Mouse (Mus musculus) kidney, adult 9 months (tissue): Measurements from ENCODE around the gene Lrrc9.

Source experiments
- DNase-seq: peaks from one replicate; pipeline ENCODE4 v3.0.0; 2022

The Lrrc9 gene

DNA sequence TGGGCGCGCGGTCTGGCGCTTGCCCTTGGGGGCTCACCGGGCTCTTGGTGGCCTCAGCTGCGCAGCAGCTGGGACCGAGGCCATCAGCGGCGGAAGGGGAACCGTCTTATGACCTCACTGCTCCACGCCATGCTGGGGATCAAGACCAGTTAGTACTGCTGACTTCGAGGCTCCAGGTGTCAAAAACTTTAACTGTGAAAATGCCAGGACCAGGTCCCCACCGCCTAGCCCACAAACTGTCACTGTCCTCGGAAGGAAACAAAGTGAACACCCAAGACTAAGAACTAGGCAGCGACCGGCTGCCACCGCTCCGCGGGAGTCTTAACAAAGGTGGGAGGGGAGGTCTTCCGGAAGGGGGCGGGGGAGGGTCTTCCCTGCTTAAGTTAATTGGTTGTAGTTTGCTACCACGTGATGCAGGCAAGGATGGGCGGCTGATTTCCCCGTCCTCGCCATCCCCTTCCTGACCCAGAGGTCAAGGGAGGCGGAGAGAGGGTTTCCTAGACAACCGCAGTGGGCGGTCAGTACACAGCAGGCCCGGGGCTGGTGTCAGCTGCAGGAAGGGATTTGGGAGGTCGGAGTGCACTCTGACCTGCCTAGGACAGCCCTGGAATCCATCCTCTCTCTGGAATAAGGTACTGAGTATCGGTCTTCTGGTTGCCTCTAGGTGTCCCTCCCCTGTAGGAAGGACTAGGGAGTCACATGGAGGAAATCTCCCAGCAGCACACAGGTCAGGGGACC is at the start of gene Lrrc9:
TSS of gene Lrrc9 (plus strand) at position 28 of the 738 bp plus-strand sequence.
- DNase-seq, result peak; percentile 37

DNA sequence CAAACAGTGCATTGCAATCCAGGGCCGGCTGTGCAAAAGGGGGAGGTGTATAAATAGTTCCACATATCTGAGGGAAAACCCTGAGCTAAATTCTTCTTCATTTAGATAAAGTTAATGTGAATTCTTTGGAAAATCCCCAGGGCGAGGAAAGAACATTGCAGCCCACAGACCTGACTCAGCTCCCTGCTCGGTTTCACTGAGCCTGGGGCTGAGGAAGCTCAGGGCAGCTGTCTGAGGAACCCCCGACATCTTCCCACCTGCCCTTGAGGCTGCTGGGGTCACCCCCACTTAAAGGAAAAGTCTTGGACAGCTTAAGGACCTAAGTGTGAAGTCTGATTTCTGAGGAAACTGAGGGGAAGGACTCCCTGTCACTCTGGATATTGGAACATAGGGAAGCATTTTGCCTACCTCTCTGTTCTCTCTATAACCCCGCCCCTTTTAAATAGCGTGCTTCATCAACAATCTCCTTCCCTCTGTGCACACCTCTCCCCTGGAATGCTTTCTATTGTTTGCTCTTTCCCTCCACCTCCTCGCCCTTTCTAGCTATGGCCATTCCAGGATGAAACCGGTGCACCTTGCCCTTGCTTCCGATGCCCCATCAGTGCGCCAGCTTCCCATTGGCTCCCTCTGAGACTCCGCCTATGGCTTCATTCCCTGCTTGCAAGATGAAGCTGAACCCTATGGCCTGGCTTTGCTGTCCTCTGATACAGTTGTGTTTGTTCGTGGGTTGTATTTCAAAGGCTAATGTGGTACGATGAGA is 48.4 kb upstream of the Lrrc9 start:
- no peak for DNase-seq

DNA sequence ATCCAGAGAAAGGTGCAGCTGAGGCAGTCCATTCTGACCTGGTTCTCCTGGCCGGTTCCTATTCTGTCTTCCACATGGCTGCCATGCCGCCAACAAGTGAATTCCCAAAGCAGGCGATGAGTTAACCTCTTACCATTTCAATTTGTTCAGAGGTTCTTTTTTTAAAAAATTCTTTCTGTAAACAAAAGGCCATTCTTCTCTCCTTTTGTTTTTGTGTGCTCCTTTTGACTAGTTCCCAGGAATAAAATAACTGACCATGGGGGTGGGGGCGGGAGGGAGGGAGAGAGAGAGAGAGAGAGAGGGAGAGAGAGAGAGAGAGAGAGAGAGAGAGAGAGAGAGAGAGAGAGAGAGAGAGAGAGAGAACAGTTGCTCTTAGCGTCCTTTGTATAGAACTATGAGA is 36.6 kb upstream of the Lrrc9 start:
- no peak for DNase-seq

DNA sequence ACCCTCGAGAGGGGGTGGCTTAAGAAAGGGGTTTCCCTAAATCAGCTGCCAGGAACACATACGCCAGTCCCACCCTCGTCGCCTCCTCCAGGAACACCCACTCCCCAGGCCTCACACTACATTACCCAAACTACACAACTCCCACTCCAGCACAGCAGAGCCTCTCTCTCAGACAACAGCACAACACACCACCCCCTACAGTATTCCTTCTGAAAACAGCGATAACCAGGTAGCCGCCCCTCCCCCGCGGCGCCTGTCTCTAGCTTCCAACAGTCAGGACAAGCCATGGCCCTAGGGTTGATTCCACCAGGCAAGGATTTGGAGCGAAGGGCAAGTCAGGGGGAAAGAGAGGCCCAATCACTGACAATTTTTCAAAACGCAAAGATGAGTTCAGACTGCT is 34.5 kb upstream of the Lrrc9 start:
- DNase-seq, result no peak

DNA sequence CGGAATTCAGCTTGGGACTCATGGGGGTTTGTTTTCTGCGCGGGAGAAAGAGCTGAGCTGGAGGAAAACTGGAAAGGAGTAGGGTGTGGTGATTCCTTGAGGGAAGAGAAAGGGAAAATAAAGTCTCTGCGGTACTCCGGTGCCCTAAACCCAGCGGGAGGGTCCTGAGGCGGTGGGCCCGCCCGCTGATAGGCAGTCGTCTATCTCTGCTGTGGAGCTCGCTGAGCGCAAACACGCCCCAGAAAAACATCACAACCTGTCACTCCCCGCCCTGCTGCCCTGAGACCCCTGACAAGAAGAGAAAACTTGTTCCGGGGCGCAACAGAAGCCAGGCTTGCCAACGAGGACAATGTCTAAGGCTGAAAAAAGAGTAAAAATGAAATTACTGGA is 34.0 kb upstream of the Lrrc9 start:
- no peak for DNase-seq

DNA sequence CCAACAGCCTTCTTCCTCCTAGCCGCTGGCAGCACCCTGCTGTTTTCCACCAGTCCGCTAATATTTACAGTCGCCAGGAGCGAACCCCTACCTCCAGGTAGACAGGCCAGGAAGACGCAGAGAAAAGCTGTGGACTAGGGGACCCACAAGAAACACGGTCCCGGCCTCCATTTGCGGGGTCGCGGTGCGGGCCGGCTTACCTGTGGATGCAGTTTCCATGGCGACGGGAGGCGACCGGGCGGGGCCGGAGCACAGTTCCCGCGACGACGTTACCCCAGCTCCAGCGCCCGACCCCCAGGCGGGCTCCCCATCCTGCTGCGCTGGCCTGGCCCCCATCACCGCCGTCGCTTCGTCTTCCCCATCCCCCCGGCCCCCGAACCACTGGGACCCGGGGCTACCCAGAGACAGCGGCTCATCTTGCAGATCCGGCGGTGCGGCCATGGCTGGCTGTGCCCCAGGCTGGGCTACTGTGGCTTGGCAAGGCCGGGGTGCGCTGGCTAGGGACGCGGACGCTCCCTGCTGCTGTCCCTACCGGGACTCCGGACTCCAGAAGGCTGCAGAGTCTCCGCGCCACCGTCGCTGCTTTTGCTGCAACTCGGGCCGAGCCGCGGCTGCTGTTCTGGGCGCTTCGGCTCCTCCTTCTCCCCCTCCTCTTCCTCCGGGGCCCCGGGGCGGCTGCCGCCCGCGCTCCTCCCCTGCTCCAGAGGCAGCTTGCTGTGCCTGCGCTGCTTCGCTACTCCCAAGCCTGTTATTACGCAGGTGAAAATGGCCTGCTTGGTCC is 33.4 kb upstream of the Lrrc9 start:
- peak; percentile 10 for DNase-seq

DNA sequence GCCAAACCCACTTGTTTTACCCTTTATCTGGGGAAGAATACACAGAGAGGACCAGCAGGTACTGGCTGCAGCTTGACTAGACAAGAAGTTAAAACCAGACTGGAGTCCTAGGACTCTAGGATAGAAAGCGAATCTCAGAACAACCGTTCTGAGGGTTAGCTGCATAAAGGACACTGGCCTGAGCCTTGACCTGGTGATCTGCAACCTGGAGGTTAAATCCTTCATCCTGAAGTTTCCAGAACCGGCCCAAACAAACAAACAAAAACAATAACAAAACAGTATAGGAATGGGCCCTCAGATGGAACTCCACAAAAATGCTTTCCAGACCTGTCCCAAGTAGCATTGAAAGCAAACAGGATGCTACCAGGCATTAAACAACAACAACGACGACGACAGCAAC is 32.7 kb upstream of the Lrrc9 start, which contains the start of gene Rtn1:
TSS of gene Rtn1 (minus strand) at position 101 of the 400 bp plus-strand sequence.
- no peak for DNase-seq

DNA sequence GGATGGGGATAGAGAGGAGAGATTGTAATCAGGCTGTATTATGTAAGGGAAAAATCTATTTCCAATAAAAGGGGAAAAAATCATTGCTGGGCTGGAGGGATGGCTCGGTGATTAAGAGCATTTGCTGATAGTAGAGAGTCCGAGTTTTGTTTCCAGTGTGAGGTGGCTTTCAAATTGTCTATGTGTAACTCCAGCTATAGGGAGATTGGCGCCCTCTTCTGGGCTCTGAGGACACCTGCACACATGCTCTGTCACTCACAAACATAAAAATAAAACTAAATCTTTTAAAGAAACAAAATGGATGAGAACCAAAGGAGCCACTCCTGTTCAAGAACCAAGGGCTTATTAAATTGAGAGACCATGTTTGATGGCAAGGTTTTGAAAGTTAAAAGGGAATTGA is 23.9 kb upstream of the Lrrc9 start:
- no peak for DNase-seq

DNA sequence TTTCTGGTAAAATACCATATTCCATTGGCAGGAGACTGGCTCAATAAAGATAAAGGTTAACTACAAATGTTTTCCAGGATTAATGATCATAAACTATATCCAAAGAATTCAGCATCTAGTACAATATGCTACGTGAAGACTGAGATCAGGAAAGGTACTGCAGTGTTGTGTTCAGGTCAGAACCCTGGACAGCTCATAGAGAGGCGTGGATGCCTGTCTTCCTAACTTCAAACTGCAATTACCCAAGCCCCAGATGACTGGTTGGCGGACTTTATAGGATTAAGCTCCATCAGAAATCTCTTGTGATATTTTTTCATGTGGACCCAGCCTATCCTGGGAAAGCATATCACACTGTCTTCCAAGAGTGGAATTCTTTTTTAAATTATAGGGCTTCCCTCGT is 19.0 kb upstream of the Lrrc9 start:
- no peak for DNase-seq

DNA sequence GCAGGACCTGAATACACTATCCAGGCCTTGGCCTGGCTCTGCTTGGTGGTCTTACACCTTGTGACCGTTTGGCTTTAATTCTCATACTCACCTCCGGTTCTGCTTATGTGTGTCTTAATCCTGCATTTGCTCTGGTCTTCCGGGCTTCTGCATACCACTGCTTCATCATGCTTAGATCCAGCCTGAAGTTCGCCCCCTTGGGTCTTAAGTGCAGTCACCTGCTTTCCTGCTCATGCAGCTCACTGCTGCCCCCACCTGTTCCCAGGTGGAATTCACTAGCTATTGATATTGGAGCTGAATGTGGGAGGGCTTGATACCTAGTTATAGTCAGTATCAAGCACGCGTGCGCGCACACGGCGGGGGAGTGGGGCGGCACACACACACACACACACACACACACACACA is 13.9 kb upstream of the Lrrc9 start:
- DNase-seq, result peak; percentile 66

DNA sequence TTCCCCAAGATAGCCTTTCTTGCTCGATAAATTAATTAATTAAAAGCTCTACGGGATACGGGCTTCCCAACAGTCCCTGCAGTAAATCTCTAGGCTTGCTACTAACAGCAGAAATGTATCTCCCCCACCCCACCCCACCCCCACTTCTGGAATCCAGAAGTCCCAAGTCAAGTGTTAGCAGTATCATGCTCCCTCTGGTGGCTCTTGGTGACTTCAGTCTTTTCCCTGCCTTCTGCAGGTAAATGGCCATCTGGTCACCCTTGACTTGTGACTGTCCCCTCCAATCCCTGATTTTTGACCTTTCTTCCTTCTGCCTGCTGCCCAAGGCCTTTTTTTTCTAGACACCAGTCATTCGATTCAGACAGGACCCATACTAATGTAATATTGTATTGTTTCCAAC is 9.5 kb upstream of the Lrrc9 start:
- no peak for DNase-seq

DNA sequence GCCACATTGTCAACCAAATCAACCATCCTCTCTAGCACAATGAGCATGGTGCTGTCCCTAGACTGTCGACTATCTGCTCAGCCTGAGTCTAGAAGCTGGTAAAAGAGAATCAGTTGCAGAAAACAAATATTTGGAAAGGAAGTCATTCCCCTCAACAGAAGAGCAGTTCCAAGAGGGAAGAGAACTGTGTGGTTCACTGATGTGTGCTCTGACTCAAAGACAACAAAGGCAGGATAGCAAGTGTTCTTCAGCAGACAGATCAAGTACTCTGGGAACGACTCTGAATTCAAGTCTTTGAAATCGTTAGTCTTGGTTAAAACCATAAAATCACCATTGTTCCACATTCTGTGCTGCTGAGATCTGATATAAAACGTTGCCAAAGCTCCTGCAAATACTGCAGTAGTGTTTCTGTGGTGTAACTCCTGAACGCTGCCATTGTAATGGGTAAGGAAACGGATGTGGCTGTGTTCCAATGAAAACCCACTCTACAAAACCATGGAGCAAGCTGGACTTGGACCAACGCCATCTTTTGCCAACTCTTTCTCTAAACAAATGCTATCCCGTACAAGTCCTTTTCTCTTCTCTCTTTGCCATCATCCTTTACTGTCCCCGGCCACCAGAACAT is 8.3 kb upstream of the Lrrc9 start:
- no peak for DNase-seq

DNA sequence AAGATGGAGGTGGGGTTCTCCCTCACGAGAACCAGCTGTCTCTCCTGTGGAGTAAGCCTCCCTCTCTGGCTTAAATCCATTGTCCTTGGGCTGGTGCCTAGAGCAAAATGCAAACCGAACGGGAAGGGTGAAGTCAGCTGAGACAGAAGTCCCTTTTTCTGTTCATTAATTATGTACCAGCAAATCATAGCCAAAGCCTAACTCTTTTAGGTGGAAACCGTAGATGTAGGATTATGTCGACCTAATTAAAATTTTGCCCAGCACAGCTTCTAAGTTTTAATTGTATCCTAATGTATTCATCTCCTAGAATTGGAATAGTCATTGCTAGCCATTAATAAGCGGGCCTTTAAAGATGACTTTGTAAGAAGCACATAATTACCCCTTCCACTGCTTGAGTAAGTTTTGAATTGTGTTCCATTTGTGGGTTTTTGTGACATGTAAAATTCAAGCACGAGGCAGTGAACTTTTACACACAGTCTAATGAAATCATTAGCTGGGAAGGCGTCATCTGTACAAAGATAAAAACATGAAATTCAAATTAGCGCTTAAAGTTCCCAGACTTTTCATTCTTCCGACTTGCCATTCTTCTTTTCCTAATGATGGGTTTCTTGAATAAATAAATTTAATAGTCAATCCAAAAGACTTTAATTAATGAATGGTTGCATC is 3.9 kb upstream of the Lrrc9 start:
- no peak for DNase-seq

DNA sequence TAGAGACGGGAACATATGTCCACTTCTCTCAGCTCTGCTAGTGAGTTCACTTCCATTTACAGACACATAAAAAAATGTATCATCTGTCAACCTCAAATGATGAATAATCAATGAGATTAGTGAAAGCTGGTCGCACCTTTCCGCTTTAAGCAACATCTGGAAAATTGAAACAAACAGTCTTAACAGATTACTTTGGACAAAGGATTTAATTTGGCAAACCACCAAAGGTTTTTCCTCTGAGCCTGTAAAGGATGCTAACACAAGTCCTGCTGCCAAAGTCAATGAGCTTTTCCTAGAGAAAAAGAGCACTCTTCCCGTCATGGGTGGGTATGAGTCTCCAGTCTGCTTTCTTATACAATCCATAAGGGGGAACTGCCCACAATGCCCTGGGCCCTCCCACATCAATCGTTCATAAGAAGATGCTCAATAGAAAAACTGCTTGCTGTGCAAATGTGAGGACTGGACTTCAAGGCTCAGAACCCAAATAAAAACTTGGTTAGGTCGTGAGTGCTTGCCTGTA is 2.6 kb upstream of the Lrrc9 start:
- DNase-seq, result no peak

DNA sequence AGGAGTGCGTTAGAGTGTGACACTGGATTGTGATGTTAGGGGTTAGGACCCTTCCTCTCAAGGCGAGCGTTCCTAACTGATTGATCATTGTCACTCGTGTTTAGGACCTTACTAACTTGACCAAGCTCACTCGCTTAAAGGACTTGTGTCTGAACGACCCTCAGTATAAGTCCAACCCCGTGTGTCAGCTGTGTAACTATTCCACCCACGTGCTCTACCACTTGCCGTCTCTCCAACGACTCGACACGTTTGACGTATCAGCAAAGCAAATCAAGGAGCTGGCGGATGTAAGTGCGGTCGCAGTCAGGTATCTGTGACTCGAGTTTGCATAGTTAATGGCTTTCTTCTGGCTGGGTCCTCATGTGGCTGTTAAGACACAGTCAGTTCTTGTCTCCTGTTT is 12.3 kb downstream of the Lrrc9 start:
- DNase-seq, result no peak

DNA sequence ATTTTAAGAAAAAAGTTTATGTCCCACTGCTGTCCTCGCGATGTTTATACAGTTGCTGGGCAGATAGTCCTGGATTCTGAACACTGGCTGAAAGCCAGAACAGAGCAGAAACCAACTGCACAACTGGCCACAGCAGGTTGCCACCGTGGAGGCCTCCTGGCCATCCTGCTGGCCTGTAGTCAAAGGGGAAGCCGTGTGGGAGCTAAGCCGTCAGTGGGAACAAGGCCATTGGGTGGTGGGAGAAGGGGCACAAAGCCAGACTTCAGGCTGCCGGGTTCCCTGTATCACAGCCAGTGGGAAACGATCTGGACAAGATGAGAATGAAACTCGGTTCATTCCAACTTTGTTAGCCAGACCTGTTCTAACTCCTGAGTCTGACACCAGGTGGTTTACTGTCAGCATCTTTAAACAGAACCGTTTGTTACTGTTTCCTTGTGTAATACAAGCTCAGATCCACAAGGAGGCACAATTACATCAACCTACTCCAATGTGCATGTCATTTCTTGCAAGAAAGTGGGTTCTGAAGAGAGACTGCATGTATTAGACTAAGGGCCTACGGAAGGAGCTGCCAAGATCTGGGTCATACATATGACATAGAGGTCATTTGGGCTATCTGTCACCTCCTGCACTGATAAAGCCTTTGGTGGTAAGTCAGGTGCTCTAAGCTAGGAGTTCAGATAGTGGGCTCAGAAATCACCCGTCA is 19.7 kb downstream of the Lrrc9 start:
- peak; percentile 38 for DNase-seq

DNA sequence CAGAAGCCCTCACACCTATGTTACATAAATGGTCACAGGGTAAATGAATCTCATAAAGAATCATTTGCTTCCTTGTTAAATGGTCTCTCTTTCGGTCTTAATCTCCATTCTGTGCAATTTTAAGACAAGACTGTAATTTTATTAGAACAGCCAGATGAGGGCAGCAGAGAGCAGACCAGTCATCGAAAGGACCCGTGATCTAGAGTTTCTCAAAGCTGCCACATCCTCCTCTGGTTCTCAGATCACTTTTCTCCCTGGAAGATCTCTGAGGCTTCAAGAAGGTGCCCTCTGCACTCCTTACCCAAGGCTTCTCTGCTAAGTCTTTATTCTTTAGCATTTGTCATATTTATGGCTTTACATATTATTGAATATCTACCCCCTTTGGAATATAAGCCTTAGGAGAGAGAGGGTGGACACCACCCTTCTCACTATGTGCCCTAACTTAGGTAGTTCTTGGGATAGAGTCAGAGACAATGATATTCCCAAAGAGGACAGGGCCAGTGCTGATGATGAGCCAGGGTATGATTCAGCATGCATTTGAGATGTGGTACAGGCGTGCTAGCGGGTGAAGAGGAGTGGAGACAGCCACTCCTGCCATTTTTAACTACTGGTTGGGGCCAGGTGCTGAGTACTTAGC is 20.3 kb downstream of the Lrrc9 start:
- DNase-seq, result peak; percentile 47

DNA sequence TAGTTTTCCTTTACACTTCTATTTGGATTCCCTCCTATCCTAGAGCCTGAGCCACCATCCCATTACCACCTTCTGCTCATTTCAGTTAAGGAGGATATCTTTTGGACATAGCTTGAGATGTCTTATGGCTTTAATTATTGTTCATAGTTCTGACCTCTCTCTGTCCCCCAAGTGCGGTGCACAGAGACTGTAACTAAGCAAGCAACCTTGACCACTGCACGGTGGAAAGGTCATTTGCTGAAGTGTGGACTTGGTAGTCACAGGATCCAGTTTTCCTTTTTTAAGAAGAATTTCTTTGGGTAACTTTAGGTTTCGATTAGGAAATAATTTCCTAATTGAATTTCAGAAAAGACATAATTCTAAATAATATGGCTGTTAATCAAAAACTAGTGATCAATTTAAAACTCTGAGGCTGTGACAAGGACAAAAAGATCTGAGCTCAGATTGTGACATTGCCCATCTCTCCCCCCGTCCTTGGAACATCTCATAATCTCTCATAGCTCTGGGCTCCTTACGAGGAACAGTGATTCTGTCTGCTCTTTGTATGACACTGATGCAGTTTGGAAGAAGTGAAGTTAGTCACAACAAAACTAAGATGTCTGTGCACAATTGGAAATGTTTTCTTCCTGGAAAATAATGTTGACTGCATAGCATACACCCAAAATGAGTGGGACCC is 24.3 kb downstream of the Lrrc9 start:
- DNase-seq, result no peak

DNA sequence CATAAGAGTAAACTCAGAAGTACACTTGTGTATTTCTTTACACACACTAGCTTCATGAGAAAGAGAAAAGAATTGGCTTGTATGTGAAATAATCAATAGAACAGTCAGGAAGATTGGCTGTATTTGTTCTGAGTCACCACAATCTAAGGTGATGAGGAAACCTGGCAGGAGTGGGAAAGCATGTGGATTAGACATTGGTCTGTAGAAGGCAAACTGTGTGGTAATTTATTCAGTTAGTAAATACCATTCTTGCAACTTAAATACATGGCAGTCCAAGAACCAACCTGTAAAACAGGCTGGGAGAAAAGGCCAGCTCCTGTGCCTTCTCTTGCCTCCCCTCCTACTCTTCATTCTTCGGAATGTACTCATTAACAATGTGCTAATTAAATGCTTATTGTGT is 25.6 kb downstream of the Lrrc9 start:
- no peak for DNase-seq

DNA sequence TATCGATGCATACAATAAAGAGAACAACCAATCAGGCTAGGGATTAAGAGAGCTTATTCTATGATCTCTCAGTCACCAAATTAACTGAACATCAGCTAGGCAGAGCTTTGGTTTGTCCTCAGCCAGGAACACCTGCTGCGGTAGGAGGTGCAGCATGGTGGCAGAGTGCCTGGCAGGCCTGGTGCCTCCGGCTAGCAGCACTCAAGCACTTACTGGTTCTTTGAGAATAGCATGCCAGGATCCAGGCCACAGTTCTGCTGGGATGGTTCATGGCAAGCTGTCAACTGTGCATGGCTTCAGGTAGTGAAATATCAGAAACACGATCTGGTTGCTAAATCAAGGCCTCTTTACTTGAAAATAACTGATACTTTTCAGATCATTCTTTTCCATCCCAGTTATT is 26.1 kb downstream of the Lrrc9 start:
- DNase-seq, result no peak
